Mouse (Mus musculus) bone marrow macrophage, adult 2 months (primary cell): ENCODE results near the gene Filip1. TPM values are rescaled to one million over a fixed set of nuclear protein-coding genes. Genes with fewer than 3 reads are reported as not detected.

Experiments used
- H3K27ac ChIP-seq: 2 replicates; pipeline ENCODE4 v1.5.1; 2012; ENCODE audit warnings: low read depth, low read length; ENCODE audit not compliant: insufficient read depth
- H3K4me1 ChIP-seq: 2 replicates; pipeline ENCODE4 v1.6.1; 2012; ENCODE audit warnings: low read length; ENCODE audit not compliant: control insufficient read depth, insufficient read depth
- H3K4me3 ChIP-seq: 2 replicates; pipeline ENCODE4 v1.5.1; 2012; ENCODE audit warnings: mild to moderate bottlenecking, low read length, moderate library complexity; ENCODE audit not compliant: insufficient read depth
- CTCF ChIP-seq: IDR thresholded peaks from 2 replicates; pipeline ENCODE4 v1.5.1; 2012; ENCODE audit warnings: low read depth, mild to moderate bottlenecking, low read length, moderate library complexity
- POLR2A ChIP-seq: IDR thresholded peaks from 2 replicates; pipeline ENCODE4 v1.6.1; 2012; ENCODE audit warnings: mild to moderate bottlenecking, low read depth, low read length, borderline replicate concordance
- polyA plus RNA-seq: library from polyadenylated mRNA; stranded (reverse); fragments of >200 nt; gene quantifications from 2 replicates; pipeline ENCODE4 v1.2.4, GENCODE M21; 2012; ENCODE audit not compliant: missing spikeins, insufficient read depth, insufficient read length

Filip1 gene
- polyA plus RNA-seq, 1 experiment = not detected

- Histone ChIP-seq H3K27ac (no peak overlapping the region), H3K4me1 (no peaks in the 10 kb centered on the region), H3K4me3 (no peak overlapping the region)
- TF ChIP-seq CTCF = no peak
- no peak for TF ChIP-seq POLR2A
Observed at GRCm38 (mm10) chr9:79842028-79842427, 170.6 kb downstream of the Filip1 start.

- Histone ChIP-seq H3K27ac (no peak overlapping the region), H3K4me3 (no peak overlapping the region), H3K4me1 (no peaks in the 10 kb centered on the region)
- TF ChIP-seq CTCF (no peak), POLR2A (no peak)
Observed at GRCm38 (mm10) chr9:79831294-79831693, 181.4 kb downstream of the Filip1 start.

GRCm38 (mm10) chr9:79830874-79831273, 181.8 kb downstream of the Filip1 start:
- Histone ChIP-seq H3K4me3 (no peak overlapping the region), H3K4me1 (no peaks in the 10 kb centered on the region), H3K27ac (no peak overlapping the region)
- TF ChIP-seq CTCF (no peak), POLR2A (no peak)

GRCm38 (mm10) chr9:79829842-79830800, 182.5 kb downstream of the Filip1 start:
- Histone ChIP-seq H3K27ac (no peak overlapping the region), H3K4me3 (no peak overlapping the region), H3K4me1 (no peaks in the 10 kb centered on the region)
- TF ChIP-seq CTCF (no peak), POLR2A (no peak)

- Histone ChIP-seq H3K4me3 (no peak overlapping the region), H3K4me1 (no peaks in the 10 kb centered on the region), H3K27ac (no peak overlapping the region)
- no peak for TF ChIP-seq POLR2A
- TF ChIP-seq CTCF = no peak
Observed at GRCm38 (mm10) chr9:79827072-79827471, 185.6 kb downstream of the Filip1 start.

GRCm38 (mm10) chr9:79825526-79825925, 187.1 kb downstream of the Filip1 start:
- H3K4me1 ChIP-seq = no peaks in the 10 kb centered on the region
- TF ChIP-seq POLR2A (no peak), CTCF (no peak)
- no peak overlapping the region for H3K27ac ChIP-seq
- H3K4me3 ChIP-seq = no peak overlapping the region

GRCm38 (mm10) chr9:79823856-79824255, 188.8 kb downstream of the Filip1 start:
- TF ChIP-seq POLR2A (no peak), CTCF (no peak)
- Histone ChIP-seq H3K27ac (no peak overlapping the region), H3K4me3 (no peak overlapping the region), H3K4me1 (no peaks in the 10 kb centered on the region)

GRCm38 (mm10) chr9:79823438-79823837, 189.2 kb downstream of the Filip1 start:
- TF ChIP-seq POLR2A (no peak), CTCF (no peak)
- no peaks in the 10 kb centered on the region for H3K4me1 ChIP-seq
- no peak overlapping the region for H3K27ac ChIP-seq
- no peak overlapping the region for H3K4me3 ChIP-seq

GRCm38 (mm10) chr9:79816464-79816863, 196.2 kb downstream of the Filip1 start:
- H3K27ac ChIP-seq = no peak overlapping the region
- TF ChIP-seq CTCF = no peak
- no peak for TF ChIP-seq POLR2A
- H3K4me3 ChIP-seq = peak overlapping the region; percentile 31
- H3K4me1 ChIP-seq = peaks cover 13% of the 10 kb centered on the region

- TF ChIP-seq POLR2A = no peak
- peaks cover 13% of the 10 kb centered on the region for H3K4me1 ChIP-seq
- peak overlapping the region; percentile 31 for H3K4me3 ChIP-seq
- no peak overlapping the region for H3K27ac ChIP-seq
Observed at GRCm38 (mm10) chr9:79816013-79816412, 196.6 kb downstream of the Filip1 start.
